ENCODE assay signal across 23 mouse cellular contexts in genomic region chr17:85931955-85932354, GRCm38 (mm10).
DNase-seq lines count a peak whose midpoint lies in the region; ATAC-seq lines count a peak whose summit lies in the region.
"Had no signal": no experiment of that assay in that cellular context is flagged by ENCODE, and none has a peak within 500 bp of the region (broad histone marks: within the 10 kb centered on the region; RNA-seq: fewer than 3 reads in every experiment).

No protein-coding gene starts in this region.

- peak; percentile 70 for DNase-seq in midbrain, embryonic 11.5 days (ENCODE audit: low spot score, missing footprints)
- DNase-seq in midbrain, embryonic 10.5 days (ENCODE audit: low spot score): no peak
- DNase-seq in embryonic facial prominence, embryonic 10.5 days (ENCODE audit: low spot score): no peak
- DNase-seq in limb, embryonic 11.5 days (ENCODE audit: low spot score): peak; percentile 68
- no peak for DNase-seq in embryo, embryonic 10.5 days (ENCODE audit: low spot score)
- no peak for DNase-seq in adrenal gland, postnatal 4 days (ENCODE audit: low spot score in 2 of 2)
- DNase-seq: adrenal gland, adult 2 months; adrenal gland, postnatal 14 days; B cell, adult 2 months; cerebellum, adult 11-12 months; cerebellum, adult 8-10 months; cerebellum, postnatal 14 days; gastrocnemius, postnatal 10 days; gastrocnemius, postnatal 36 days; heart, adult 2 months; heart, postnatal 14 days; heart, postnatal 4 days had no signal

- no peaks in the 10 kb centered on the region for H3K36me3 ChIP-seq in midbrain, embryonic 11.5 days (ENCODE audit: control insufficient read depth, insufficient read depth, low read length)
- no peaks in the 10 kb centered on the region for H3K36me3 ChIP-seq in midbrain, embryonic 10.5 days
- no peaks in the 10 kb centered on the region for H3K36me3 ChIP-seq in embryonic facial prominence, embryonic 10.5 days (replicated peaks)
- H3K36me3 ChIP-seq in limb, embryonic 11.5 days (ENCODE audit: control insufficient read depth, insufficient read depth, low read length): no peaks in the 10 kb centered on the region
- no peaks in the 10 kb centered on the region for H3K36me3 ChIP-seq in limb, embryonic 15.5 days
- H3K36me3 ChIP-seq: forebrain, embryonic 15.5 days; heart, embryonic 10.5 days; heart, embryonic 13.5 days; hindbrain, embryonic 12.5 days; hindbrain, embryonic 15.5 days had no signal

- ATAC-seq in midbrain, embryonic 11.5 days (ENCODE audit: low FRiP score): no peak
- no peak for ATAC-seq in limb, embryonic 11.5 days (ENCODE audit: insufficient number of reproducible peaks, low FRiP score, low TSS enrichment, low read depth)
- ATAC-seq in limb, embryonic 15.5 days (ENCODE audit: insufficient number of reproducible peaks, low FRiP score, low TSS enrichment, low read depth): no peak
- ATAC-seq: forebrain, embryonic 15.5 days had no signal

- H3K27ac ChIP-seq in midbrain, embryonic 11.5 days (ENCODE audit: low read depth, low read length): no peak overlapping the region
- no peak overlapping the region for H3K27ac ChIP-seq in midbrain, embryonic 10.5 days (replicated peaks)
- H3K27ac ChIP-seq in embryonic facial prominence, embryonic 10.5 days (replicated peaks): peak overlapping the region; percentile 79
- H3K27ac ChIP-seq in limb, embryonic 11.5 days (replicated peaks; ENCODE audit: low read depth, low read length): peak overlapping the region; percentile 84
- 0 out of 2 replicates have a peak overlapping the region, but pooled peaks have one; percentile 71 for H3K27ac ChIP-seq in limb, embryonic 15.5 days
- H3K27ac ChIP-seq: forebrain, embryonic 15.5 days; heart, adult 2 months; heart, embryonic 10.5 days; heart, embryonic 13.5 days; hindbrain, embryonic 12.5 days; hindbrain, embryonic 15.5 days had no signal

- H3K4me2 ChIP-seq in midbrain, embryonic 11.5 days: no peak overlapping the region
- peak overlapping the region; percentile 31; the same call in 1 of the 2 replicates for H3K4me2 ChIP-seq in limb, embryonic 11.5 days (ENCODE audit: low read depth, severe bottlenecking)
- no peak overlapping the region for H3K4me2 ChIP-seq in limb, embryonic 15.5 days
- H3K4me2 ChIP-seq: forebrain, embryonic 15.5 days; heart, embryonic 13.5 days; hindbrain, embryonic 12.5 days; hindbrain, embryonic 15.5 days had no signal

- H3K4me3 ChIP-seq in midbrain, embryonic 11.5 days (ENCODE audit: low read depth, low read length): no peak overlapping the region
- H3K4me3 ChIP-seq in midbrain, embryonic 10.5 days: no peak overlapping the region
- no peak overlapping the region for H3K4me3 ChIP-seq in embryonic facial prominence, embryonic 10.5 days
- no peak overlapping the region for H3K4me3 ChIP-seq in limb, embryonic 11.5 days (ENCODE audit: low read depth, low read length)
- H3K4me3 ChIP-seq in limb, embryonic 15.5 days: no peak overlapping the region
- H3K4me3 ChIP-seq: forebrain, embryonic 15.5 days; heart, adult 2 months; heart, embryonic 10.5 days; heart, embryonic 13.5 days; hindbrain, embryonic 12.5 days; hindbrain, embryonic 15.5 days had no signal

- no peaks in the 10 kb centered on the region for H3K9me3 ChIP-seq in midbrain, embryonic 11.5 days (ENCODE audit: control insufficient read depth, low read length)
- H3K9me3 ChIP-seq in midbrain, embryonic 10.5 days (replicated peaks): no peaks in the 10 kb centered on the region
- peaks cover 2% of the 10 kb centered on the region; the same call in 1 of the 2 replicates for H3K9me3 ChIP-seq in embryonic facial prominence, embryonic 10.5 days
- H3K9me3 ChIP-seq in limb, embryonic 11.5 days (ENCODE audit: control insufficient read depth, low read length): peaks cover 2% of the 10 kb centered on the region; the same call in 1 of the 2 replicates
- H3K9me3 ChIP-seq in limb, embryonic 15.5 days: no peaks in the 10 kb centered on the region
- H3K9me3 ChIP-seq: forebrain, embryonic 15.5 days; heart, embryonic 10.5 days; hindbrain, embryonic 12.5 days; hindbrain, embryonic 15.5 days had no signal

- H3K27me3 ChIP-seq in midbrain, embryonic 11.5 days (ENCODE audit: control insufficient read depth, insufficient read depth, low read length): no peaks in the 10 kb centered on the region
- peaks cover 5% of the 10 kb centered on the region; the same call in 1 of the 2 replicates for H3K27me3 ChIP-seq in midbrain, embryonic 10.5 days (ENCODE audit: low read depth, poor library complexity, severe bottlenecking)
- H3K27me3 ChIP-seq in embryonic facial prominence, embryonic 10.5 days (replicated peaks; ENCODE audit: low read depth, poor library complexity, severe bottlenecking): peaks cover 33% of the 10 kb centered on the region
- no peaks in the 10 kb centered on the region for H3K27me3 ChIP-seq in limb, embryonic 11.5 days (ENCODE audit: control insufficient read depth, insufficient read depth, low read length)
- 0 out of 2 replicates have a peak, but pooled peaks cover 13% of the 10 kb centered on the region for H3K27me3 ChIP-seq in limb, embryonic 15.5 days
- H3K27me3 ChIP-seq: forebrain, embryonic 15.5 days; hindbrain, embryonic 15.5 days had no signal

- H3K9ac ChIP-seq in midbrain, embryonic 11.5 days (ENCODE audit: low read length): no peak overlapping the region
- no peak overlapping the region for H3K9ac ChIP-seq in limb, embryonic 11.5 days (ENCODE audit: low read length)
- no peak overlapping the region for H3K9ac ChIP-seq in limb, embryonic 15.5 days
- H3K9ac ChIP-seq: forebrain, embryonic 15.5 days; heart, embryonic 13.5 days; hindbrain, embryonic 12.5 days; hindbrain, embryonic 15.5 days had no signal

- 91% methylated on average over 10 of the region's 10 CpGs for WGBS in midbrain, embryonic 11.5 days
- 92% methylated on average over 10 of the region's 10 CpGs for WGBS in midbrain, embryonic 10.5 days
- WGBS in embryonic facial prominence, embryonic 10.5 days: 82% methylated on average over 10 of the region's 10 CpGs
- WGBS in limb, embryonic 11.5 days: 21% methylated on average over 10 of the region's 10 CpGs
- WGBS in limb, embryonic 15.5 days: 35% methylated on average over 10 of the region's 10 CpGs

- H3K4me1 ChIP-seq in midbrain, embryonic 11.5 days (ENCODE audit: control insufficient read depth, insufficient read depth, low read length): no peaks in the 10 kb centered on the region
- H3K4me1 ChIP-seq in midbrain, embryonic 10.5 days: peaks cover 5% of the 10 kb centered on the region; the same call in 1 of the 2 replicates
- peaks cover 51% of the 10 kb centered on the region for H3K4me1 ChIP-seq in embryonic facial prominence, embryonic 10.5 days
- peaks cover 69% of the 10 kb centered on the region for H3K4me1 ChIP-seq in limb, embryonic 11.5 days (ENCODE audit: control insufficient read depth, insufficient read depth, low read length)
- H3K4me1 ChIP-seq in limb, embryonic 15.5 days: peaks cover 60% of the 10 kb centered on the region
- H3K4me1 ChIP-seq: heart, embryonic 13.5 days had no signal

Comparison
In these comparisons a context has a peak if more than half of its experiments do, and no peak if none do; other contexts are left out.
1. DNase-seq: peak in midbrain, embryonic 11.5 days (single experiment) and limb, embryonic 11.5 days (single experiment); none in midbrain, embryonic 10.5 days (single experiment), embryonic facial prominence, embryonic 10.5 days (single experiment), embryo, embryonic 10.5 days (single experiment) and adrenal gland, postnatal 4 days (0 of 2).
2. H3K27ac ChIP-seq: peak in embryonic facial prominence, embryonic 10.5 days (single experiment), limb, embryonic 11.5 days (single experiment) and limb, embryonic 15.5 days (single experiment); none in midbrain, embryonic 11.5 days (single experiment) and midbrain, embryonic 10.5 days (single experiment).